Mouse (Mus musculus) spleen, adult 2 months (tissue): Measurements from ENCODE around the gene Arhgef3.

Experiments
- CTCF ChIP-seq: fragments of 200-500 bp; IDR thresholded peaks from 2 replicates; pipeline ENCODE4 v1.5.1; 2011; ENCODE audit warnings: mild to moderate bottlenecking, inconsistent platforms; ENCODE audit not compliant: insufficient read depth, insufficient read length, insufficient replicate concordance; ENCODE audit errors: extremely low read depth
- POLR2A ChIP-seq: fragments of 200-500 bp; IDR thresholded peaks from 2 replicates; pipeline ENCODE4 v1.6.1; 2011; ENCODE audit warnings: low read depth, low read length, inconsistent platforms

GRCm38 (mm10) chr14:27067866-27068271 is 46.8 kb upstream of the Arhgef3 start:
- TF ChIP-seq CTCF: no peak
- no peak for TF ChIP-seq POLR2A
